Mouse (Mus musculus) limb, embryonic 15.5 days (tissue): ENCODE results near the gene Tubg2. TPM values are rescaled to one million over a fixed set of nuclear protein-coding genes. Genes with fewer than 3 reads are reported as not detected.
A peak's percentile ranks its signal among the peaks of the same experiment; 100 is the strongest.
"Not testable (repeated sequence)": the region's sequence is repeated elsewhere in the genome, so short reads cannot be mapped to it uniquely, and the experiment has no call there.

Experiments
- ATAC-seq: fragments of 200-750 bp; cut with Nextera tagmentation; 2 replicates; pipeline ENCODE4 v1.8.0; 2017; ENCODE audit warnings: low read depth, moderate TSS enrichment; ENCODE audit not compliant: insufficient number of reproducible peaks, low FRiP score, low TSS enrichment
- H3K27ac ChIP-seq: fragments of 300-500 bp; sonication (generic); 2 replicates; pipeline ENCODE4 v1.5.1; 2015; ENCODE audit warnings: moderate library complexity, mild to moderate bottlenecking, inconsistent platforms
- H3K27me3 ChIP-seq: fragments of 300-500 bp; sonication (generic); 2 replicates; pipeline ENCODE4 v1.6.1; 2015; ENCODE audit warnings: inconsistent platforms
- H3K36me3 ChIP-seq: fragments of 300-500 bp; sonication (generic); 2 replicates; pipeline ENCODE4 v1.6.1; 2015; ENCODE audit warnings: inconsistent platforms
- H3K4me1 ChIP-seq: fragments of 300-500 bp; sonication (generic); 2 replicates; pipeline ENCODE4 v1.6.1; 2015; ENCODE audit warnings: inconsistent platforms
- H3K4me2 ChIP-seq: fragments of 300-500 bp; sonication (generic); 2 replicates; pipeline ENCODE4 v1.6.1; 2015; ENCODE audit warnings: mild to moderate bottlenecking, inconsistent platforms
- H3K4me3 ChIP-seq: fragments of 300-500 bp; sonication (generic); 2 replicates; pipeline ENCODE4 v1.5.1; 2015; ENCODE audit warnings: mild to moderate bottlenecking, inconsistent platforms
- H3K9ac ChIP-seq: fragments of 300-500 bp; sonication (generic); 2 replicates; pipeline ENCODE4 v1.6.1; 2015; ENCODE audit warnings: inconsistent platforms
- H3K9me3 ChIP-seq: fragments of 300-500 bp; sonication (generic); 2 replicates; pipeline ENCODE4 v1.6.1; 2016; ENCODE audit warnings: inconsistent platforms
- WGBS: fragments of 180-500 bp; shearing (Covaris S2); methylation state at CpG from one replicate; pipeline ENCODE4 v1.1.7; 2015; 5-methylcytosine and 5-hydroxymethylcytosine counted together
- polyA plus RNA-seq: library from polyadenylated mRNA; unstranded; fragments of >200 nt; fragmentation: Nextera tagmentation; extraction: Ambion mirVana; gene quantifications from 2 replicates; pipeline ENCODE4 v1.2.1, GENCODE M21; 2015

Tubg2 gene
- polyA plus RNA-seq, 1 experiment from 2014 or later = 6.8 TPM

DNA sequence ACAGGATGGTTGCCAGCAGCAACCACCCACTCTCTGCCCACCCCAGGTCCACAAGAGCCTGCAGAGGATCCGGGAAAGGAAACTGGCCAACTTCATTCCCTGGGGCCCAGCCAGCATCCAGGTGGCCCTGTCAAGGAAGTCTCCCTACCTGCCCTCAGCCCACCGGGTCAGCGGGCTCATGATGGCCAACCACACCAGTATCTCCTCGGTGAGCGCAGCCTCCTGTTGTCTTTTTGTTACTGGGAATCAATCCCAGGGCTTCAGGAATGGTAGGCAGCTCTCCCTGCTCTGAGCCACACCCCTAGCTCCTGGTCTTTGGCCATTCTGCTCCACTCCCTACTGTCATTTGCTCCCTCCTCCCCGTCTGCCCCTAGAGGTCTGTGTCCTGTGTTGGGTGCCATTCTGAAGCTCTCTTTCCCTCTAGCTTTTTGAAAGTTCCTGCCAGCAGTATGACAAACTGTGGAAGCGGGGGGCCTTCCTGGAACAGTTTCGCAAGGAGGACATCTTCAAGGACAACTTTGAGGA, 5.3 kb downstream of the Tubg2 start:
- WGBS = 70% methylated on average over 7 of the region's 8 CpGs
- Histone ChIP-seq H3K27me3 (peaks cover 45% of the 10 kb centered on the region), H3K36me3 (peaks cover 47% of the 10 kb centered on the region), H3K4me1 (peaks cover 30% of the 10 kb centered on the region)
- not testable (repeated sequence) for H3K4me3 ChIP-seq, H3K9ac ChIP-seq, H3K27ac ChIP-seq, H3K4me2 ChIP-seq, ATAC-seq, H3K9me3 ChIP-seq

DNA sequence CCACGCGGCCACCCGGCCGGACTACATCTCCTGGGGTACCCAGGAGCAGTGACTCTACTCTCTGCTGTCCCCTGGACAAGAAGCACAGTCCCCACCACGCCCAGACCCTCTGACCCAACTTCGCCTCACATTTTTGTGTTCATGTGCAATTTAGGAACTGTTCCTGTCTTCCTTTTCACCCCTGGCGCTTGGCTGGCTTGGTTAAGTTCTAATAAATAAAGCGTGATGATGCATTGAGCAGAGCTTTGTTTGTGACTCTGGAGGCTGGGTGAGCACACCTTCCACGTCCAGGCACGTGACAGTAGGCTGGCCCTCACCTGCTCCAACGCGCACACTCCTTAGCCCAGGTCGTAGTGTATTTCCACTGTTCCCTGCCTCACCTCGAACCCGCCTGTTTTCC, 5.8 kb downstream of the Tubg2 start:
- peaks cover 50% of the 10 kb centered on the region for H3K27me3 ChIP-seq

DNA sequence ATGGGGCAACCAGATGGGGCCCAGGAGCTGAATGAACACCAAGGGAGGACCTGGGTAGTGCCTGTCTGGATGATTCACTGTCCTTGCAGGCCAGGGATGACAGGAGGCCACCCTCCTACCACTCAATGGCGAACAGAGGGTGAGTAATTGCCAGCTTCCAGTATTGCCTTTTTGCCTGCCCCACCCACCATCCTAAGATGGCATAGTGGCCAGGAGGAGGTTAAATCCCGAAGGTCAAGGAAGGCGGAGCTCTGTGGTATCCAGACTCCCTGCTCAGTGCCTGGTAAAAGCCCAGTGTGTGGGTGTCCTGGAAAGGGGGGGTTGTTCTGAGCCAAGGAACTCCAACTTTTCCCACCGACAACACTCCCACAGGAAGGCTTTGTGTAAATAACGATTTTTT, 6.6 kb downstream of the Tubg2 start:
- Histone ChIP-seq H3K27ac (no peak overlapping the region), H3K36me3 (peaks cover 59% of the 10 kb centered on the region), H3K9ac (no peak overlapping the region), H3K4me1 (peaks cover 28% of the 10 kb centered on the region), H3K9me3 (no peaks in the 10 kb centered on the region), H3K4me3 (no peak overlapping the region), H3K27me3 (peaks cover 58% of the 10 kb centered on the region), H3K4me2 (no peak overlapping the region)
- WGBS = 51% methylated on average over 5 of the region's 5 CpGs
- no peak for ATAC-seq

More for the DNA sequence above, 5.8 kb downstream of the Tubg2 start:
- H3K9me3 ChIP-seq = no peaks in the 10 kb centered on the region
- ATAC-seq = no peak
- 81% methylated on average over 15 of the region's 15 CpGs for WGBS
- H3K36me3 ChIP-seq = peaks cover 52% of the 10 kb centered on the region
- H3K4me1 ChIP-seq = peaks cover 28% of the 10 kb centered on the region
- no peak overlapping the region for H3K27ac ChIP-seq
- no peak overlapping the region for H3K4me3 ChIP-seq
- H3K9ac ChIP-seq = no peak overlapping the region
- H3K4me2 ChIP-seq = no peak overlapping the region

DNA sequence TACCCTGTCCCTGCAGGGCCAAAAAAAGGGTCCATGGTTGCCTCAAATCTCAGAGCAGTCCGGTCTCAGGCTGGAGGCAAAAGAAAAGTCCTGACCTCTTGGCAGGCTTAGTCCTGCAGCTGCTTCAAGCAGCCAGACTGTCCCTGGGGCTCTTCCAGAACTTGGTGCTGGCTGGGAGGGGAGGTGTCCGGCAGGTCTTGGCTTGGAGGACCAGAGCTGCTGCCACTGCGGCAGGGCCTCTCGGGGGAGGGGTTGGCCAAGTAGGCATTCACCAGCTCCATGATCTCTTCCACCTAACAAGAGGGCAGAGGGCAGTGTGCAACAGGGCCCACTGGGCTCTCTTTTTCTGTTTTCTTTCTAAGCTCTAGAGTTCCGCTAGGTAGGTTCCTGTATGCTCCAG, 7.1 kb downstream of the Tubg2 start:
- H3K4me3 ChIP-seq = no peak overlapping the region
- peaks cover 64% of the 10 kb centered on the region for H3K36me3 ChIP-seq
- WGBS = 55% methylated on average over 5 of the region's 5 CpGs
- H3K27me3 ChIP-seq = peaks cover 62% of the 10 kb centered on the region
- no peak overlapping the region for H3K27ac ChIP-seq
- H3K9me3 ChIP-seq = no peaks in the 10 kb centered on the region
- peaks cover 32% of the 10 kb centered on the region for H3K4me1 ChIP-seq
- no peak for ATAC-seq
- no peak overlapping the region for H3K4me2 ChIP-seq
- no peak overlapping the region for H3K9ac ChIP-seq

DNA sequence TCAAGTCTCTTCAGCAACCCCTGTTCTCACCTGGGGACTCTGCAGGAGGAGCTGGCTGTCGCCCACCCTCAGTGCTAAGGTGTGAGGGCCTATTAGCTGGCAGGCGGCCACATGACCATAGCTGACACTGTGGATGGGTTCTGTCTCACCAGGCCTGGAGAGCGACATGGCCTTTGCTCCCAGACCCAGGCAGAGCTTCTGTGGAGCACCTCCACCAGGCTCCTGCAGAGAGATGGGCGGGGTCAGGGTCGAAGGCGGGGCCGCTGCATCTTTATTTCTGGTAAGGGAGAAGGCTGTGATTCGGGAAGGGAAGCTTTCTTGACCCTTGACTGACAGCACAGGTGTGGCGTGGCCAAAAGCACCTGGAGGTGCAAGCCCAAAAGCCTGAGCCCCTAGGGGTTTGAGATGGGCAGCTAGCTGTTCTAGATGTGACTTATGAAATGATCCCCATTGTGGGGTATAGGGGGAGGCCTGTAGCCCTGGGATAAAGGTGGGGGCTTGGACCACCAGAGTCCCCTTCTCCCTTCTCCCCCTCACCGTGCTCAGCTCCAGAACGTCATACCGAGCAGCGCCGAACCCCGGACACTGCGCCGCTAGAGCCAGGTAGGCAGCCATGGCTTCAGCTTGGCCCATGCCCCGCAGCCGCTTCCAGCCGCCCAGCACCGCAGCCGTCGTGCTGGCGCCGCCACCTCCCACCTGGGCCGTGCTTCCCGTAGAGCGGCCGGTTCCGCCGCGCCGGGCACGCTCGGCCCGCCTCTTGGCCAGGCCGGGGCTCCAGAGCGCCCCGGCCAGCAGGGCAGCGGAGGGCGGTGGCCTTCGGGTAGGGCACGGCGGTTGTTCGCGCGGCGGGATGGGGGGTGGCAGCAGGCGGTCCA, 8.0 kb downstream of the Tubg2 start:
- Histone ChIP-seq H3K36me3 (peaks cover 69% of the 10 kb centered on the region), H3K9ac (no peak overlapping the region; the same call in 1 of the 2 replicates), H3K27me3 (peaks cover 72% of the 10 kb centered on the region), H3K4me1 (peaks cover 38% of the 10 kb centered on the region), H3K9me3 (no peaks in the 10 kb centered on the region), H3K27ac (no peak overlapping the region), H3K4me2 (peak overlapping the region; percentile 58), H3K4me3 (peak overlapping the region; percentile 33)
- 18% methylated on average over 49 of the region's 49 CpGs for WGBS
- no peak for ATAC-seq

DNA sequence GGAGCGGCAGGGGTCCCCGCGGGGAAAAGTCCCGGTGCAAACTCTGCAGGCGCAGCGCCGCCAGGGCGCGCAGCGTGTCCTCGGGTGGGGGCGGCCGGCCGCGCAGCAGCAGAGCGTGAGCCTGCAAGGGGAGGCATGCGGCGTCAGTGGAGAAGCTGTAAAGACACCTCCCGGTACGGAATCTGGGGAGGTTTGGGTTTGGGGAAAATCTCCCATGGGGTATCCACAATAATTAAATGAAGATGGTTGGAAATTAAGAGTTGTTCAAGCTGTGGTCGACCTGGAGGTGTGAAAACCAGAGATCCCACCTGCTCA, 8.6 kb downstream of the Tubg2 start:
- no peak overlapping the region for H3K27ac ChIP-seq
- H3K27me3 ChIP-seq = peaks cover 78% of the 10 kb centered on the region
- no peak overlapping the region for H3K9ac ChIP-seq
- H3K9me3 ChIP-seq = no peaks in the 10 kb centered on the region
- ATAC-seq = no peak
- H3K4me2 ChIP-seq = peak overlapping the region; percentile 58
- H3K4me3 ChIP-seq = peak overlapping the region; percentile 33
- 21% methylated on average over 21 of the region's 21 CpGs for WGBS
- H3K4me1 ChIP-seq = peaks cover 44% of the 10 kb centered on the region
- H3K36me3 ChIP-seq = peaks cover 69% of the 10 kb centered on the region

DNA sequence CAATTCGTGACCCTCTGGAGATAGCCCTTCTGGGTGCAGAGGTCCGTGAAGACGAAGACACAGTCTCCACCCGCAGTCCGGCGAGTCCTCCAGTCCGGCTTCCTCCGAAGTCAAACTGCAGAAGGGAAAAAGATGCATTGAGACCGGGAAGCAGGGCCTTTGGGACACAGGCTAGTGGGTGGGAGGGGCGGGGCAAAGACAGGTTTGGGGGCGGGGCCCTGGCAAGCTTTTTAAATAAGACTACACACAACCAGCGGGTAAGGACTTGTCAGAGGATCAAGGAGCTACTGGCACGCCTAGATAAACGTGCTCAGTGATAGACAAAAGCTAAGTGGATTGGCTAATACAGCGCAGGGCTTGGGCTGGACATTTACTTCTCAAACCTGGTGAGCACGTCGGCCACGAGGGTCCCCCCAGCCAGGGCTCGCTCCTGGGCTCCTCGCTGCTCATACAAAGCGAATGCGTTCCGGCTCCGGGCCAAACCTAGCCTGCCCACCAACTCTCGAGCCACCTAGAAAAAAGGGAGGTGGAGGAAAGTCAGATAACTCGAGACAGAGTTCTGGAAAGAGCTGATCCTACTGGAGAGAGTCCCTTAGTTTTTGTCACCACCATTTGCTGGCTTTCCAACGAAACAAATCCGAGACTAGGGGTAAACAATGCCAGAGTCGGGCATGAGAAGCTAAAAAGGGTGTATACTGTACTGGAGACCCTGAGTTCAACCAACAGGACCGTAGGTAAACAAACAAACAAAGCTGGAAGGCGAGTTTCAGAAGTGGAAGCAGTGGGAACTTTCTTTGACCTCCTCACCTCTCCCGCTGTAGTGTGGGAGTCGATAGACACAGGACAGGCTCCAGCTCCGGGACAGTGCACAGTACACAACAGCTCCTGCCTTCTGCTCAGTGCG, 9.2 kb downstream of the Tubg2 start:
- Histone ChIP-seq H3K9me3 (no peaks in the 10 kb centered on the region), H3K36me3 (peaks cover 69% of the 10 kb centered on the region), H3K4me2 (no peak overlapping the region; the same call in 1 of the 2 replicates), H3K4me1 (peaks cover 50% of the 10 kb centered on the region), H3K9ac (no peak overlapping the region), H3K27me3 (peaks cover 84% of the 10 kb centered on the region), H3K27ac (peak overlapping the region; percentile 61), H3K4me3 (peak overlapping the region; percentile 33; the same call in 1 of the 2 replicates)
- 32% methylated on average over 35 of the region's 35 CpGs for WGBS
- no peak for ATAC-seq

DNA sequence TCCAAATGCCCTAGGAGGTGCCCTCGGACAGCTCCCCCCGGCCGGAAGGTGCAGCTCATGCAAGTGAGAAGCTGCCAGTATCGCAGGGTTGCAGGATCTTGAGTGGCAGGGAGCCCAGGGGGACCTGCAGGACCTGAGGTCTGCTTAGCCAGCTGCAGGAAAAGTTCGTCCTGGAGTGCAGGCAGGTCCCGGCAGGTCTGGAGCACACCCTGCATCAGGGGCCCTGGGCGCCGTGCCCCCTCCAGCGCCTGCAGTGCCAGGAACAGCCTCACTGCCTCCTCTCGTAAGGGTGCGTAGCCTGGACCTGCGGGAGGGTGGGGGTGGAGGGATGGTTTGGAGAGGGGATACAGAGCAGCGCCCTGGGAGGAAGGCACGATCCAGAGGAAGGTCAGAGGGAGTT, 10.7 kb downstream of the Tubg2 start:
- Histone ChIP-seq H3K9me3 (no peaks in the 10 kb centered on the region), H3K4me3 (no peak overlapping the region), H3K36me3 (peaks cover 66% of the 10 kb centered on the region), H3K9ac (no peak overlapping the region), H3K4me1 (peaks cover 59% of the 10 kb centered on the region), H3K4me2 (no peak overlapping the region), H3K27ac (no peak overlapping the region), H3K27me3 (peaks cover 86% of the 10 kb centered on the region)
- WGBS = 55% methylated on average over 14 of the region's 14 CpGs
- ATAC-seq = no peak

DNA sequence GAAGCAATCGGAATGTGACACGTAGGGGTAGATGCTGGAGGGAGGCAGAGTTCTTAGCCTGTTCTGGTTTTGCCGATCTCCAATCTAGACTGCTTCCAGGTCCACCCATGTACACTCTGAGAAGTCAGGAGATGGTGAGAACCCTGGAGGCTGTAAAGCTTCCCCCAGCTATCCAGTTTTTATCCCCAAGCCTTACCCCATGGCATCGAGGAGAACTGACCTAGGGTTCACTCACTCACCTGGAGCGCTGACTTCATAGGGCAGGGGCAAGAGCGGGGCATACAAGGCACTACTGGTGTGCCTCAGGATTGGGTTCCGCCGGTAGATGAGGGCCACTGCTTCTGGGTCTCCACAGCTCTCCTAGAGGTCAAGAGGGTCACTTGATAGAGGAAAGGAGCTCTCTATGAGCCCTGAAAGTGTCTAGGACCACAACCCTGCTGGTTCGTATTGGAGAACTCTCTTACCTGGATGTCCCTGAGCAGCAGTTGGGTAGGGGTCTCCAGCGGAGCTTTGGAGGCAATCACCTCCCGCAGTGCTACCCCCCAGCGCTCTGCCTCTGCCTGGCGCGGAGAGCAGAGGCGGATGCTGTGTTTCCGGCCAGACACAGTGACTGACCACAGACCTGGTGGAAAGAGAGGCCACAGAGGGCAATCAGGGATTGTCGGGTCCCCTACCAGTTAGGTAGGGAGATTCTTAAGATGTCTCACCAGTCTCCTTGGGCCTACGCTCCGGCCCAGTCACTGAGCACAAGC, 11.7 kb downstream of the Tubg2 start:
- WGBS = 59% methylated on average over 19 of the region's 19 CpGs
- Histone ChIP-seq H3K27ac (no peak overlapping the region), H3K36me3 (peaks cover 57% of the 10 kb centered on the region), H3K4me2 (no peak overlapping the region), H3K4me1 (peaks cover 66% of the 10 kb centered on the region), H3K9ac (no peak overlapping the region), H3K27me3 (peaks cover 77% of the 10 kb centered on the region), H3K4me3 (no peak overlapping the region), H3K9me3 (no peaks in the 10 kb centered on the region)
- no peak for ATAC-seq

DNA sequence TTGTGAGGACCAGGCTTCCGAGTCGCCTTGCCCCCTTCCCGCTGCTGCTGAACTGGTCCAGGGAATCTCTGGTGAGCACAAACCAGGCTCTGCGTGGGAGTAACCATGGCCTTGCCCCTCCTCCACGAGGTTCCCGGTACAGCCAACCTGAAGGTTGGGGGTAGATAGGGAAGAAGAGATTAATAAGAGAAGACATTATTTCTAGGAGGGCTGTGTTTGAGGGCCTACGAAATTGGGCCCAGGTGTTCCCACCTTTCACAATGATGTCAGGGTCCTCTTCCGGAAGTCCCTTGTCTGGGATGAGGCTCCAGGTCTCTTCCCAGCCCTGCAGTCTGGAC, 12.2 kb downstream of the Tubg2 start:
- no peak for ATAC-seq
- H3K4me3 ChIP-seq = 0 out of 2 replicates have a peak overlapping the region, but pooled peaks have one; percentile 73
- 57% methylated on average over 8 of the region's 8 CpGs for WGBS
- H3K9ac ChIP-seq = no peak overlapping the region
- H3K27ac ChIP-seq = no peak overlapping the region
- H3K4me2 ChIP-seq = no peak overlapping the region
- peaks cover 66% of the 10 kb centered on the region for H3K4me1 ChIP-seq
- H3K9me3 ChIP-seq = no peaks in the 10 kb centered on the region
- peaks cover 72% of the 10 kb centered on the region for H3K27me3 ChIP-seq
- H3K36me3 ChIP-seq = peaks cover 51% of the 10 kb centered on the region

DNA sequence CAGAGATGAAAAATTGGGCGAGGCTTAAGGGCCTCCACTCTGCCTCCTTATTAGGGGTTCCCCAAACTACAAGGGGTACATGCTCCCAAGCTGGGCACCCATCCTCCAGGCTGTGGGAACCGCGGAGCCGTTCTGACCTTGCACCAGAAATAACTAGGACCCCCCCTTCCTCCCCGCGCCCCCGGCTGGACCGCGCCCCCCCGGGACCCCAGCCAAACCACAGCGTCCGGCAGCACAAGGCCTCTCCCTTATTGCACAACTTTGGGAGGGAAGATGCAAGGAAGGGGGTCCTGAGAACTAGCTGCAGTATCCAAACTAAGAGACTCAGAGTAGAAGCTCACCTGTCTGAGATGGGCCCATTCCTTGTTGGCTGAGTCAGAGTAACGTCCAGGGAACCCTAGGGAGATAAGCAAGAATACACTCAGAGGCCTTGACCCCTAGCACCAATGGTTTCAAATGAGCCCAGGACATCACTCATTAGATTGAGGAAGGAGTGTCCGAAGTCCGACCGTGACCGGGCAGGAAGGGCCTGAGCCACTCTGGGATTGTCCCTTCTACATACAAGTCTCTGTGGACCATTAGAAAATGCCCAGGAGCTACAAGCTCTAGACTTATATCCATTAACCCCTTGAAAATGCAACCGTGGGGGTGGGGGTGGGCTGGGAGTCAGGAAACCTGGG, 12.7 kb downstream of the Tubg2 start:
- H3K4me1 ChIP-seq = peaks cover 68% of the 10 kb centered on the region
- WGBS = 65% methylated on average over 18 of the region's 18 CpGs
- H3K27me3 ChIP-seq = peaks cover 70% of the 10 kb centered on the region
- no peak overlapping the region for H3K27ac ChIP-seq
- H3K36me3 ChIP-seq = peaks cover 47% of the 10 kb centered on the region
- H3K9ac ChIP-seq = no peak overlapping the region
- H3K9me3 ChIP-seq = no peaks in the 10 kb centered on the region
- peak overlapping the region; percentile 73; the same call in 1 of the 2 replicates for H3K4me3 ChIP-seq
- no peak for ATAC-seq
- H3K4me2 ChIP-seq = peak overlapping the region; percentile 89
